Mouse (Mus musculus) CD4-positive, CD25-positive, alpha-beta regulatory T cell, adult 2 months (primary cell): ENCODE measurements around the gene Naa50.
A peak's percentile ranks its signal among the peaks of the same experiment; 100 is the strongest.

Experiments
- DNase-seq: peaks from one replicate; pipeline ENCODE4 v3.0.0-alpha.2; 2012; ENCODE audit warnings: low read depth, low spot score

Naa50 gene

GRCm38 (mm10) chr16:44139536-44140185, at the start of gene Naa50, which contains the start of gene Atp6v1a:
Naa50 (plus strand) TSS chr16:44139830.
Atp6v1a (minus strand) TSS chr16:44139705.
- peak; percentile 95 for DNase-seq

GRCm38 (mm10) chr16:44099377-44099776, 40.3 kb upstream of the Naa50 start:
- no peak for DNase-seq

DNA sequence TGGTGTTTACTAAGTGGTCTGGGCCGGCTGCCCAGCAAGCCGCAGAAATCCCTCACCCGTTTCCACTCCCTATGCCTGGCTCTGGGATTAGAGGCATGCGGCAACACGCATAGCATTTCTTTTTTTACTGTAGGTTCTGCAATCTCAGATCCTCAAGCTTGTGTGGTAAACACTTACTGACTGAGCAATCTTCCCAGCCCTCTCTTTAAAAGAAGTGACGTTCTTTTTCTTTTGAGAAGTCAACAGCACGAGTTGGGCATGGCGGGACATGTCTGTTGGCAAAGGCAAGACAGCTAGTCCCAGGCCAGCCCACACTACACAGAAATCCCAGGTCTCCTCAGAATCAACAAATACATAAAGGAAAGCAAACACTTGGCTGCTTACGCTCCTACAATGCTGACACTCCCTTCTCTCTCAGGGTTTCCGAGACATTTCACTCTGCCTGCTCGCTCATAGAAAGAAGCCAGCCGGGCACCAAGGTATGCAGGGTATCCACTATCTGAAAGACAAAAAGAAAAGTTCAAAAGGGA, 38.4 kb upstream of the Naa50 start:
- DNase-seq: no peak

- DNase-seq: peak; percentile 22
Measured at GRCm38 (mm10) chr16:44102925-44103324, 36.7 kb upstream of the Naa50 start.

- DNase-seq: peak; percentile 15
Measured at GRCm38 (mm10) chr16:44103806-44104766, 35.5 kb upstream of the Naa50 start.

- no peak for DNase-seq
Measured at GRCm38 (mm10) chr16:44105211-44105610, 34.4 kb upstream of the Naa50 start.

- DNase-seq: no peak
Measured at GRCm38 (mm10) chr16:44109002-44109401, 30.6 kb upstream of the Naa50 start.

DNA sequence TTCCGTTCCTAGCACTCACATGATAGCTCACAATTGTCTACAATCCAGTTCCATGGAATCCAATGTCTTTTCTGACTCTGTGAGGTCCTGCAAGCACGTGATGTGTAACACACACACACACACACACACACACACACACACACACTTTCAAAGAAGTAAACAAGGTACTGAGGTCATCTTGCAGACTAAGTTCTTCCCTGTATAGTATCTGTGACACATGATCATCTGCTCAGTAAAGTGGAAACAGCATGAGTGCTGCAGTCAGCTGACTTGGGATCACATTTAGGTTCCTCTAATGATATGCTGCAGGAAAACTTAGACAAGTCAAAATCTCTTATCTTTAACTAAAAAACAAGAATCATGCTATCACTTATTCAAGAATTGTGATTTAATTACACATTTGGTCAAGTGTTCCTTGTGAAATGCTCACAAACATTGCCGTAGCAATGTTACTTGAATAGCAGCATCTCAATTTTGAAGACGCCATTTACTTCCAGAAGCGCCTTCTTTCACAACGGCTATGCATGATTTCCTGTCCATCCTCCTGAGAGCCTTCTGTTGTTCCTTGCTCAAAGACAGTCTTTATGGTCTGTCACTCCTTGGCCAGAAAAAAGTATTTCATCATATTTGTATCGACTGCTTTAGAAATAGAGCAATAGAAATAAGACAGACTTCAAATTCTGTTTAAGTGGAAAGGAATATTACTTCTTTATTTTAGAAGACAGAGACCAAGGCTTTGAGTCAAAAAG, 19.7 kb upstream of the Naa50 start:
- no peak for DNase-seq

DNA sequence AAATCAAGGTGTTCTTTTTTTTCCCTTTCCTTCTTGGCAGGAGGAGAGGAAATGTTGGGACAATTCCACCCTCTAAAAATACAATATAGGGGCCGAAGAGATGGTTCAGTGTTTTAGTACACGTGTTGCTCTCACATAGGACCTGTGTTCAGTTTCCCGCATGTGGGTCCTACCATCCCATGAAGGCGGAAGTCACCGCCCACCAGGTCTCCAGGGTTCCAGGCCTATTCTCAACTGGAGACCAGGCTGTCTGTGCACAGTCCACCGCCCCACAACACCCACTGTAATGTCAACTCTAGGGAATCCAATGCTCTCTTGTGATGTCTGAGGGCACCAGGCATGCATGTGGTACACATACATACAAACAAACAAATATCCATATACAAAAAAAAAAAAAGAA, 17.5 kb upstream of the Naa50 start:
- no peak for DNase-seq

DNA sequence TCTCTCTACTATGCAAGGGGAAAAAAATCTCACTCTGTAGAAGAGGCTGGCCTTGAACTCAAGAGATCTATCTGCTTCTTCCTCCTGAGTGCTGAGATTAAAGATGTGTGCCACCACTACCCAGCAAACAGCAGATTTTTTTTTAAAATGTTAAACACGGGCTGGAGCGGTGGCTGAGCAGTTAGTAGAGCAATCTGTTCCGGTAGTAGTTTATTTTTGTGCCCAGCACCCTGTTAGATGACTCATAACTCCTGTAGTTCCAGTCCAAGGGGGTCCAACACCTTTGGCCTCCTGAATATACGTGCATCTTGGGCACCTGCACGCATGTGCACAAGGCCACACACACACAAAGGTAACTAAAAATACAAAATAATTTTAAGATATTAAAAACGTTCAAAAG, 17.1 kb upstream of the Naa50 start:
- no peak for DNase-seq

DNA sequence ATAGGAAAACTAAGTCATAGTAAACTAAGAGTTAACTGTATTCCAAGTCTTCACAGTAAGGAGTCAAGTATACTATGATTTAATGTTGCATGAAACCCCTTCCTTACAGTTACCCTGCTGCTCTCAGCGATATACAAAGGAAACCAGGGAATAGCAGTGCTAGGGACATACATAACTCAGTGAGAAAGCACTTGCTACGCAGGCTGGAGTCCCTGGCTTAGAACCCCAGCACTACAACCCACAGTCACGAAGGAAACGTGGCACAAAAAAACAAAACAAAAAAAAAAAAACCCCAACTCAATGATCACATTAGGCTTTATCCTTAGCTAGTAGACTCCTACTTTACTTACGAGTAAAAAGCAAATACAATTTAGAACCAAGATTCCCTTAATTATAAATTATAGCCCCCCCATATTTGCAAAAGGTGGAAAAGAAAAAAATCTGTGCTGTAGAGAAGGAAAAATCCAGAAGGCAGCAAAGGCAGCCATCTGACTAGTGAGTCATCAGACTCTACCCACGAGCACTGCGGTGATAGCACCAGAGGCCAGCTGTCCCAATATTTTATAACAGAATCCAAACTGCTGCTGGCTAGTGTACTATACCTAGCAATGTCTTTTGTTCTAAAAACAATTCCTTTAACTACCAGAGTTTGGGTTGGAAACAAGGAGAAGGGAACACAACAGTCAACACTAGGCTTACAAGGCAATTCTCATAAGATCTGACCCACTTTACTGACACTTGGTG, 16.5 kb upstream of the Naa50 start:
- DNase-seq: no peak

DNA sequence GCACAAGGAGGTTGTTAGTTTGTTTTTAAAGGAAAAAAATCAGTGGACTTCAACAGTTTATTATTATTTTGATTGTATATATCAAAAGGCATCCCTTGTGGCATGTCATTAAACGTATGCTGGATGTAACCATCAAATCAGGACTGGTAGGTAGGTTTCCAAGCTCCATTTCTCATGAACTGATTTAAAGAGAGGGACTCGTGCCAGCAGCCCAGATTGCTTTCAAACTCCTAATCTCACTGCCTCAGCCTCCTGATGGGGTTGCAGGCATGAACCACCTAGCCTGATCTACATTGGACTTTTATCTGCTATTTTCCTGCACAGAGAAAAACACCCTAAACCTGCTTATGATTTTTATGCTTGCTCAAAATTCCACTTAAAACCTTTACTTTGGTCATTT, 15.8 kb upstream of the Naa50 start:
- DNase-seq: no peak

DNA sequence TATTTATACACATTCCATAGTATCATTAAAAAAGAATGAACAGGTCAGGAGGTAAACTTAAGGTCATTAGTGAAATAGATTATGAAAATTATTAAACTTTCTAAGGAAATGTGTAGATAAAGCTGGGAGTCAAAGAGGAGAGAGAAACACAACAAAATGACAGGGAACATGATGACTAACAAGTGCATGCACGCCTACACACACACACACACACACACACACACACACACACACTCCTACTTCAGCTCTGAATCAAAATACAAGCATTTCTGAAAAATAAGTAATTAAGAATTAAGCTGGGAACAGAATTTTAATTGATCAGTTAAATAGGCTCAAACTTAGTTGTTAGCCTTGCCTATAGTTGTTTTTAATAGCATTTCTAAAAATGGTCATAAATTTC, 14.9 kb upstream of the Naa50 start:
- no peak for DNase-seq

DNA sequence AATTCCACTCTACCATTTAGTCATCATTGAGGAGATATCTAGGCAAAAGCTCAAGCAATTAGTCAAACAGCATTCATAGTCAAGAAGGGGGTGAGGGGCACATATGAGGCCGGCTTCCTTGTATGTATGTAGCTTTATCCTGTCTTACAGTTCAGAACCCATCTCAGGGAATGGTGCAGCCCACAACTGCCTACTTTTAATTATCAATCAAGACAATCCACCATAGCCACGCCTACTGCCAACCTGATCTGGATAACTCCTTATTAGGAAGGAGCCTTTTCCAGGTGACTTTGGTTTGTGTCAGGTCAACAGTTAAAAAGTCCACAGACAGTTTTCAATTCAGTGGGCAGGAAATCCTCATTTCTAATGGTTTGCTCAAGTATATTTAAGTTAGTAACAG, 14.2 kb upstream of the Naa50 start:
- DNase-seq: no peak

- DNase-seq: no peak
Measured at GRCm38 (mm10) chr16:44126437-44126836, 13.2 kb upstream of the Naa50 start.

DNA sequence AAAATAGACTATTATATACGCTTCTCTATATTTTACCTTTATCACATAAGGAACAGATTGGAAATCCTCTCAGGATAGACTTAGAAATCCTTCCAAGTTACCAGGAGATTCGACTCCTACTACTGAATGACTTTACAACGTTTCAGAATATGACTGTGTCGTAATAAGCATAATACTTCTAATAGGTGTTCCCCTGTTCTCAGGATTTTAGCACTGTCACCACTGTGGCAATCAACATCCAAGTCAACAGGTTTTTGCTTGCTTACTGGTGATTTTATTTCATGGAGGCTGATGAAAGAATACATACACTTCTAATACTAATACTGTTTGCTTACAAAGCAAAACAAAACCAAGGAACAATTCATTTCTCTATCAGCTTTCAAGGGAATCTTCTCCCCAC, 7.3 kb upstream of the Naa50 start:
- no peak for DNase-seq

DNA sequence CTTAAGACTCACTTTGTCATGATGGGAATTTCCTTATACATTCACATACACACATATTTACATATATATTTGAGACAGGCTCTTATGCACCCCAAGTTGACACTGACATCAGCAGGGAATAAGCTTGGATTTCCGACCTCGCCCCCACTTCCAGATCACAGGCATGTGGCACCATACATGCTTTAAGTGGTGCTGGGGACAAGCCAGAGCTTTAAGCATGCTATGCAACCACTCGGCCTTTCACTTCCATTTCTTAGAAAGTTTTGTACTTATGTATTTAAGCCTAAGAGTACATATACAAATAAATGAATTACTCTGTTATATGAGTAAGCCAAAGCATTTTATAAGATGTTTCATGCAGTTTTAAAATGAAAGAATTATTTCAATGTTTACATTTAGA, 6.4 kb upstream of the Naa50 start:
- DNase-seq: no peak

DNA sequence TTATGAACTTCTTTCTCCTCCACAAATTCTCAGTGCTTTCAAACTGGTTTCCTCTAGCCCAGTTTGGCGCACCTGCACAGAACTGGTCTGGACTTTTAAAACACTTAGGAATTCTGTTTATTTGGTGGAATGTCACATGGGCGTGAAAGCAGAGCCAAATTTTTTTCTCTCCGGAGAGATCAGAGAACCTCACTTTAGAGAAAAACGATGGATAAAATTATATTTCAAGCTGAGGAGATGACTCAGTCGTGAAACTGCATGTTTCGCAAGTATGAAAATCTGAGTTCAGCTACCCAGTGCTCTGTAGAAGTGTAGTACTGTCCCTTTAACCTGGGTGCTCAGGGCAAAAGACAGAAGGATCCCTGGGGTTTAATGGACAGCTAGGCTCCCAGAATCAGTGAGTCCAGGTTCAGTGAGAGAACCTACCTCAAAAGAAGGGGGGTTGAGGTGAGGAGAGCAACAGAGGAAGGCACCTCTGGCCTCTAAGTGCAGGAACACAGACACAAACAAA, 3.1 kb upstream of the Naa50 start:
- DNase-seq: no peak

DNA sequence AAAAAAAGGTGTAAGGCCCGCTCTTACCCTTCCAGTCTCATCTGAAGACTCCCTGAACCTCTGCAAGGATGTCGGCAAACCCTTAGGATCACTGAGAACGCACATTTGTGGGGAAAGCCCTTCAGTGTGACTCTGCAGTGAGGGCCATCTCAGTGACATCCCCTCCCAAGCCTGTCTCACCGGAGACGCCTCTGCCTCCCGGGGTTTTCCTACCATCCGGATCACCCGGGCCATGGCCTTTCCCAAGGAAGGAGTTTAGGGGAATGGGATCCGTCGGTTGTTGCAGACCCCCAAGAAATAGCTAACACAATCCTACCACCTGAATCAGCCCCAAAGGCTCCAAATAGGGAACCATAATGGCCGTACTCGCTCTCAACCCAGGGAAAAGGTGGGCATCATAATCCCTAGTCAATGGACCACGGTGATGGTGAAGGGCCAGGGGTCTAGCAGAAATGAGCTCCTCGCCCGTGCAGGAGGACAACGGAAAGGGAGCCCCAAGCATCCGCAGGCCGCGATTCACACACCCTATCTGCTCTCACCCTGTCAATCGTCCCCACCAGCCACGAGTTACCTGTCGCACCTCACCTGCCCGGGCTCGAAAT, 1.2 kb upstream of the Naa50 start:
- DNase-seq: peak; percentile 30

DNA sequence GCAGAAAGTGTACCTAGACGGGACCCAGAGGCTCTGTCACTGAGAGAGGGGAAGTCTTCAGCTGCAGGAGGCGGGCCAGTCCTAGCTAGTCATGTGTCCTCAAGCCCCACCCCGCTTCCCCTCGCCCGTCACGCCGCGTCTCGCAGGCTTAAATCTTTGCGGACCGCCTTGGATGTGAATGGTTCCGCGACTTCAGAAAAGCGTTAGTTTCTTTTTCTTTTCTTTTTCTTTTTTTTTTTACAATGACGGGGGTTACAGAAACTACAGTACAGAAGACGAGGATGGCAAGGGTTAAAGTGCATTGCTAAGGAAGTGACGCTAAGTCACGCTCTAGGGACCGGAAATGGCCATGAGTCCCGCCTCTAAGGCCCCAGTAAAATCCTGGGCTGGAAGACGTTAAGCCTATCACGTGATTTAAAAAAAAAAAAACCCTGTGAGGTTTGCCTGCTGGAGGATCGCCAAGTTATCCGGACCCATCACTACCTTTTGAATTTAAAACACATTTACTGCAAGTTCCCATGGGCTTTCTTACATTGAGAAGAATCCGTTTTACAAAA, 573 bp upstream of the Naa50 start:
- DNase-seq: peak; percentile 93
